Mouse (Mus musculus): ENCODE results near the gene Ankrd31.

DNA sequence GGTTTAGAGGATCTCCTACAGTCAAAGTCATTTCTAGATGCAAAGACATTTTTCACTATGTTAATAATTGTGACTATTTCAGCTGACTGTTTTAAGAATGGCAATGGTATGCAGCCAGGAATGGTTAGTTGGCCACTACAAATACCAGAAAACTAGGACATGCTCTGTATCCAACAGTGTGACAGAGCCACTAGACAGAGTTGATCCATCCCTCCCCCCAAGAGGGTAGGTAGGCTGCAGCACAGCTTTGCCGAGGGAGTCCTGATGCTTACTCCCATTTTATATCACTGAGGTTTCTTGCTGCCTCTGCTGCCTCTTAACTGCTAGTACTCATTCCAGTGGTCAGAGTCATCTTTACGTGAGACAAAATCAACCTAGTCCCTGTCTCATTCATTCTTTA is 147.1 kb downstream of the Ankrd31 start:
- no peak for TF ChIP-seq GATA1 (IDR thresholded peaks at IDR 0.05; ENCODE audit: borderline replicate concordance, low read length)
- TF ChIP-seq FLI1 (IDR thresholded peaks at IDR 0.05; ENCODE audit: low read length): no peak

Data from megakaryocyte, embryonic 14.5 days (primary cell).